In the genomic region with DNA sequence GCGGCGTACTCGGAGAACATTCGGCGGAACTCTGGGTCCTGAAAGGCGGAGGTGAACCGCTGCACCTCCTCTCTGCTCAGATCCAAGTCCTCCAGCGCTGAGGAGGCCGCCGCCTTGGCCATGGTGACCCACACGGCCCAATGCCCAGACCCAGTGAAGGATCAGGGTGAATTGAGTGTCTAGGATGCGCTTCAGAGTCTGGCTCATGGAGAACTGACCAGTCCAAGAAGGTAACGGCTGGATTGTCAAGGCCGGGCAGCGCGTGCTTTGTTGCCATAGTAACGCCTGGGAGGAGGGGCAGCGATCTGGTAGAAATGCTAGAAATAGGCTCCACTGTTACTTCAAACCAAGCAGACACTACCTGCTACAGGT, we compare ENCODE assay signal across 8 mouse cellular contexts. TPM values are rescaled to one million over a fixed set of nuclear protein-coding genes. Genes with fewer than 3 reads are reported as not detected.
DNase-seq lines count a peak whose midpoint lies in the region; ATAC-seq lines count a peak whose summit lies in the region.

Dnaaf2 (minus strand) TSS at position 266 of the 372 bp plus-strand sequence.

- H3K27me3 ChIP-seq in forebrain, embryonic 16.5 days (replicated peaks; ENCODE audit: control insufficient read depth, insufficient read depth, low read length) = no peaks in the 10 kb centered on the region
- no peaks in the 10 kb centered on the region for H3K27me3 ChIP-seq in hindbrain, embryonic 12.5 days
- H3K27me3 ChIP-seq in lung, embryonic 15.5 days = no peaks in the 10 kb centered on the region
- H3K27me3 ChIP-seq in neural tube, embryonic 15.5 days (replicated peaks) = no peaks in the 10 kb centered on the region

- H3K4me2 ChIP-seq in forebrain, embryonic 16.5 days (ENCODE audit: low read length) = peak within 1 kb of the TSS; percentile 95
- peak within 1 kb of the TSS; percentile 95 for H3K4me2 ChIP-seq in hindbrain, embryonic 12.5 days (replicated peaks)
- H3K4me2 ChIP-seq in lung, embryonic 15.5 days = peak within 1 kb of the TSS; percentile 95
- peak within 1 kb of the TSS; percentile 95 for H3K4me2 ChIP-seq in neural tube, embryonic 15.5 days

- WGBS in forebrain, embryonic 16.5 days = 0% methylated on average over 18 of the region's 18 CpGs
- under 1% methylated on average over 18 of the region's 18 CpGs for WGBS in hindbrain, embryonic 12.5 days
- WGBS in lung, embryonic 15.5 days = under 1% methylated on average over 18 of the region's 18 CpGs
- WGBS in neural tube, embryonic 15.5 days = under 1% methylated on average over 18 of the region's 18 CpGs

- peak within 1 kb of the TSS; percentile 70 for H3K4me3 ChIP-seq in forebrain, embryonic 16.5 days (replicated peaks; ENCODE audit: low read length)
- H3K4me3 ChIP-seq in hindbrain, embryonic 12.5 days = peak within 1 kb of the TSS; percentile 83
- peak within 1 kb of the TSS; percentile 75 for H3K4me3 ChIP-seq in lung, embryonic 15.5 days
- peak within 1 kb of the TSS; percentile 96 for H3K4me3 ChIP-seq in neural tube, embryonic 15.5 days (replicated peaks)

- H3K36me3 ChIP-seq in forebrain, embryonic 16.5 days (ENCODE audit: control insufficient read depth, insufficient read depth) = 0 out of 2 replicates have a peak, but pooled peaks cover 6% of the 10 kb centered on the region
- peaks cover 20% of the 10 kb centered on the region for H3K36me3 ChIP-seq in hindbrain, embryonic 12.5 days
- H3K36me3 ChIP-seq in lung, embryonic 15.5 days = peaks cover 24% of the 10 kb centered on the region
- H3K36me3 ChIP-seq in neural tube, embryonic 15.5 days = peaks cover 14% of the 10 kb centered on the region; the same call in 1 of the 2 replicates

- peak; percentile 23 for ATAC-seq in forebrain, embryonic 16.5 days
- ATAC-seq in hindbrain, embryonic 12.5 days (ENCODE audit: low FRiP score) = peak; percentile 65
- ATAC-seq in lung, embryonic 15.5 days (ENCODE audit: borderline replicate concordance, extremely low read depth, low FRiP score, low TSS enrichment) = peak; percentile 21; the same call in 1 of the 2 replicates
- peak; percentile 47 for ATAC-seq in neural tube, embryonic 15.5 days (ENCODE audit: low FRiP score)

- peak within 1 kb of the TSS; percentile 72 for H3K27ac ChIP-seq in forebrain, embryonic 16.5 days (ENCODE audit: low read length)
- peak within 1 kb of the TSS; percentile 93 for H3K27ac ChIP-seq in hindbrain, embryonic 12.5 days
- peak within 1 kb of the TSS; percentile 88 for H3K27ac ChIP-seq in lung, embryonic 15.5 days
- peak within 1 kb of the TSS; percentile 95 for H3K27ac ChIP-seq in neural tube, embryonic 15.5 days (replicated peaks)

- H3K4me1 ChIP-seq in forebrain, embryonic 16.5 days (replicated peaks; ENCODE audit: control insufficient read depth, insufficient read depth, low read length) = peaks cover 23% of the 10 kb centered on the region
- H3K4me1 ChIP-seq in hindbrain, embryonic 12.5 days = peaks cover 23% of the 10 kb centered on the region
- H3K4me1 ChIP-seq in lung, embryonic 15.5 days = peaks cover 22% of the 10 kb centered on the region
- peaks cover 31% of the 10 kb centered on the region for H3K4me1 ChIP-seq in neural tube, embryonic 15.5 days

- H3K9me3 ChIP-seq in forebrain, embryonic 16.5 days (ENCODE audit: control insufficient read depth, low read length) = no peaks in the 10 kb centered on the region
- H3K9me3 ChIP-seq in hindbrain, embryonic 12.5 days (replicated peaks) = no peaks in the 10 kb centered on the region
- H3K9me3 ChIP-seq in lung, embryonic 15.5 days = no peaks in the 10 kb centered on the region
- H3K9me3 ChIP-seq in neural tube, embryonic 15.5 days (replicated peaks) = no peaks in the 10 kb centered on the region

- peak within 1 kb of the TSS; percentile 70 for H3K9ac ChIP-seq in forebrain, embryonic 16.5 days (replicated peaks; ENCODE audit: low read depth, low read length)
- peak within 1 kb of the TSS; percentile 87 for H3K9ac ChIP-seq in hindbrain, embryonic 12.5 days
- H3K9ac ChIP-seq in lung, embryonic 15.5 days = peak within 1 kb of the TSS; percentile 78
- H3K9ac ChIP-seq in neural tube, embryonic 15.5 days (replicated peaks) = peak within 1 kb of the TSS; percentile 85

- DNase-seq in R1 (ENCODE audit: low read depth, low spot score) = peak; percentile 73
- DNase-seq in cerebellum, adult 11-12 months = peak; percentile 64
- DNase-seq in layer of hippocampus, adult 9-10 months (ENCODE audit: low spot score) = peak; percentile 41
- DNase-seq in urinary bladder, postnatal 4 days (ENCODE audit: low spot score in 2 of 2) = peak; percentile 58 to 72

RNA-seq across cellular contexts. Expression of gene Dnaaf2, which starts in this region (rescaled TPM):
- polyA plus RNA-seq in forebrain, embryonic 16.5 days (2015; fragmentation: Nextera tagmentation; extraction: Ambion mirVana) = 8.1 and 9.1 TPM in 2 replicates
- 12.7 and 13.1 TPM in 2 replicates for polyA plus RNA-seq in hindbrain, embryonic 12.5 days (2016; fragmentation: Nextera tagmentation; extraction: Ambion mirVana)
- polyA plus RNA-seq in lung, embryonic 15.5 days (2015; fragmentation: Nextera tagmentation; extraction: Ambion mirVana) = 10.3 and 10.5 TPM in 2 replicates
- polyA plus RNA-seq in neural tube, embryonic 15.5 days (2015; fragmentation: Nextera tagmentation; extraction: Ambion mirVana) = 7.7 and 8.4 TPM in 2 replicates

Comparison
In these comparisons a context has a peak if more than half of its experiments do, and no peak if none do; other contexts are left out.
1. Peak in every context shown above with its lines: DNase-seq, ATAC-seq, H3K4me3 ChIP-seq and H3K27ac ChIP-seq.